Mouse (Mus musculus): ENCODE measurements around the gene Hfe.

DNA sequence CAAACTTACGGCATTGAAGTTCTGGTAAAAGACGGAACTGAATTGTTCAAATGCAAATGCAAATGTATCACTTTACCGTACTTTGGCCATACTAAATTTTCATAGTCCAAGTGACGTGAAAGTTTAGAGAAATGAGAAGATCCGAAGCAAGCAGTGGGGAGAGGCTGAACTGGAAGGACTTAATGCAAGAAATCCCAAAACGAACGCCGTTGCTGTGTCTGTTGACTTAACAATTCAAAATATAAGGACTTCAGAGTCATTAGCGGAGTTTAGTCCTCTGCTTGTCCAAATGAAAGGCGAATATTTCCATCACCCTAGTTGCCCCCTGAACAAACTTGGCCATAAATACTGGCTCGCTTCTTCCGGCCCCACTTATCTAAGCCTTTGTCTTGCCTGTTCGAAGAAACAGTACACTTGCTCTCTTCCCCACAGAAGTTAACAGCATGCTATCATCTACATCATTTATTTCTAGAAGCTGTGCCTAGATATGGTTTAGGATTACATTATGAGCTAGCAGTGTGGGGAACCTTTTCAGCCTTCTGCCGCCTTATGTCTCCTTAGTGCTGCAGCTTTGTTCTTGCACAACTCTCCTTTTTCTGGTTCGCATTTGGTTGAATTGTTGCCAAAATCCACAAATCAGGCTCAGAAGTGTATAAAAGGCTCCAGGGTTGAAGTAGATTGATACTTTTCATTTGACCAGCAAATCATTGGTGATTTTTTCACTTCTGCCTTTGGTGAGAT, 25.4 kb downstream of the Hfe start:
- TF ChIP-seq CTCF (IDR thresholded peaks at IDR 0.05) (no peak), EP300 (IDR thresholded peaks at IDR 0.05) (no peak)
